Mouse (Mus musculus): ENCODE data around the gene Ift80. TPM values are rescaled to one million over a fixed set of nuclear protein-coding genes. Genes with fewer than 3 reads are reported as not detected.

Gene Ift80
- polyA plus RNA-seq (2016; fragmentation: Nextera tagmentation; extraction: Ambion mirVana): 17.6 and 18.7 TPM in 2 replicates

GRCm38 (mm10) chr3:69004437-69005337, at the start of gene Ift80, which contains the start of gene Smc4:
Gene Ift80 (minus strand): TSS chr3:69004570.
Gene Smc4 (plus strand): TSS chr3:69004738.
- H3K9ac ChIP-seq: peak within 1 kb of the TSS; percentile 94
- peaks cover 19% of the 10 kb centered on the region for H3K4me1 ChIP-seq
- H3K27me3 ChIP-seq: no peaks in the 10 kb centered on the region
- no peaks in the 10 kb centered on the region for H3K9me3 ChIP-seq
- peak; percentile 97 for ATAC-seq (ENCODE audit: low FRiP score)
- H3K27ac ChIP-seq: peak within 1 kb of the TSS; percentile 95
- peak within 1 kb of the TSS; percentile 70 for H3K4me2 ChIP-seq
- H3K36me3 ChIP-seq (replicated peaks): 0 out of 2 replicates have a peak, but pooled peaks cover 4% of the 10 kb centered on the region
- WGBS: under 1% methylated on average over 75 of the region's 76 CpGs
- peak within 1 kb of the TSS; percentile 97 for H3K4me3 ChIP-seq (replicated peaks)

- WGBS: 92% methylated on average over 11 of the region's 11 CpGs
- no peak overlapping the region for H3K4me3 ChIP-seq (replicated peaks)
Observed at GRCm38 (mm10) chr3:69051894-69052293, 47.5 kb upstream of the Ift80 start.

GRCm38 (mm10) chr3:69049011-69049410, 44.6 kb upstream of the Ift80 start:
- H3K27me3 ChIP-seq: no peaks in the 10 kb centered on the region
- no peaks in the 10 kb centered on the region for H3K9me3 ChIP-seq
- 81% methylated on average over 6 of the region's 6 CpGs for WGBS
- no peaks in the 10 kb centered on the region for H3K36me3 ChIP-seq (replicated peaks)
- H3K9ac ChIP-seq: no peak overlapping the region
- ATAC-seq (ENCODE audit: low FRiP score): no peak
- H3K4me3 ChIP-seq (replicated peaks): no peak overlapping the region
- H3K27ac ChIP-seq: no peak overlapping the region
- no peak overlapping the region for H3K4me2 ChIP-seq
- H3K4me1 ChIP-seq: peaks cover 6% of the 10 kb centered on the region

More at GRCm38 (mm10) chr3:69051894-69052293, 47.5 kb upstream of the Ift80 start:
- Histone ChIP-seq H3K27ac (no peak overlapping the region), H3K4me1 (no peaks in the 10 kb centered on the region), H3K9me3 (no peaks in the 10 kb centered on the region), H3K27me3 (no peaks in the 10 kb centered on the region), H3K36me3 (replicated peaks) (no peaks in the 10 kb centered on the region), H3K4me2 (no peak overlapping the region), H3K9ac (no peak overlapping the region)
- no peak for ATAC-seq (ENCODE audit: low FRiP score)

GRCm38 (mm10) chr3:69047684-69048083, 43.3 kb upstream of the Ift80 start:
- WGBS: 80% methylated on average over 4 of the region's 4 CpGs
- no peak overlapping the region for H3K4me3 ChIP-seq (replicated peaks)
- no peaks in the 10 kb centered on the region for H3K27me3 ChIP-seq
- no peaks in the 10 kb centered on the region for H3K36me3 ChIP-seq (replicated peaks)
- H3K9ac ChIP-seq: no peak overlapping the region
- H3K27ac ChIP-seq: no peak overlapping the region
- H3K4me1 ChIP-seq: peaks cover 11% of the 10 kb centered on the region
- H3K4me2 ChIP-seq: no peak overlapping the region
- no peak for ATAC-seq (ENCODE audit: low FRiP score)
- H3K9me3 ChIP-seq: no peaks in the 10 kb centered on the region

GRCm38 (mm10) chr3:69046509-69046908, 42.1 kb upstream of the Ift80 start:
- H3K4me2 ChIP-seq: no peak overlapping the region
- no peak overlapping the region for H3K27ac ChIP-seq
- H3K27me3 ChIP-seq: no peaks in the 10 kb centered on the region
- H3K9ac ChIP-seq: no peak overlapping the region
- no peak overlapping the region for H3K4me3 ChIP-seq (replicated peaks)
- H3K4me1 ChIP-seq: peaks cover 16% of the 10 kb centered on the region
- ATAC-seq (ENCODE audit: low FRiP score): no peak
- WGBS: 71% methylated on average over 4 of the region's 4 CpGs
- no peaks in the 10 kb centered on the region for H3K9me3 ChIP-seq
- peaks cover 3% of the 10 kb centered on the region for H3K36me3 ChIP-seq (replicated peaks)

- WGBS: 19% methylated on average over 13 of the region's 13 CpGs
- peak overlapping the region; percentile 78 for H3K4me2 ChIP-seq
- H3K4me1 ChIP-seq: peaks cover 23% of the 10 kb centered on the region
- no peaks in the 10 kb centered on the region for H3K9me3 ChIP-seq
- H3K27me3 ChIP-seq: no peaks in the 10 kb centered on the region
- peak overlapping the region; percentile 97; the same call in 1 of the 2 replicates for H3K9ac ChIP-seq
- ATAC-seq (ENCODE audit: low FRiP score): no peak
- H3K27ac ChIP-seq: no peak overlapping the region
- H3K36me3 ChIP-seq (replicated peaks): peaks cover 7% of the 10 kb centered on the region
- H3K4me3 ChIP-seq (replicated peaks): peak overlapping the region; percentile 93
Observed at GRCm38 (mm10) chr3:69045750-69046149, 41.4 kb upstream of the Ift80 start.

GRCm38 (mm10) chr3:69045400-69045703, 41.0 kb upstream of the Ift80 start:
- Histone ChIP-seq H3K4me3 (replicated peaks) (peak overlapping the region; percentile 93), H3K9me3 (no peaks in the 10 kb centered on the region), H3K4me1 (peaks cover 26% of the 10 kb centered on the region), H3K27ac (peak overlapping the region; percentile 96), H3K9ac (peak overlapping the region; percentile 97), H3K27me3 (no peaks in the 10 kb centered on the region), H3K36me3 (replicated peaks) (peaks cover 9% of the 10 kb centered on the region), H3K4me2 (peak overlapping the region; percentile 78)
- WGBS: 6% methylated on average over 9 of the region's 9 CpGs
- ATAC-seq (ENCODE audit: low FRiP score): no peak; the same call in 1 of the 2 replicates

- peak within 1 kb of the TSS; percentile 96 for H3K27ac ChIP-seq
- peak within 1 kb of the TSS; percentile 97 for H3K9ac ChIP-seq
- ATAC-seq (ENCODE audit: low FRiP score): peak; percentile 96
- WGBS: under 1% methylated on average over 79 of the region's 80 CpGs
- H3K4me1 ChIP-seq: peaks cover 29% of the 10 kb centered on the region
- peak within 1 kb of the TSS; percentile 78 for H3K4me2 ChIP-seq
- H3K27me3 ChIP-seq: no peaks in the 10 kb centered on the region
- no peaks in the 10 kb centered on the region for H3K9me3 ChIP-seq
- peak within 1 kb of the TSS; percentile 93 for H3K4me3 ChIP-seq (replicated peaks)
- peaks cover 13% of the 10 kb centered on the region for H3K36me3 ChIP-seq (replicated peaks)
Observed at GRCm38 (mm10) chr3:69044645-69045399, 40.5 kb upstream of the Ift80 start, which contains the start of gene Trim59. Gene Trim59 (minus strand): TSS chr3:69044755.

- Histone ChIP-seq H3K4me2 (peak overlapping the region; percentile 78), H3K27me3 (no peaks in the 10 kb centered on the region), H3K9ac (peak overlapping the region; percentile 97), H3K27ac (peak overlapping the region; percentile 96), H3K36me3 (replicated peaks) (peaks cover 15% of the 10 kb centered on the region), H3K9me3 (no peaks in the 10 kb centered on the region), H3K4me3 (replicated peaks) (peak overlapping the region; percentile 93), H3K4me1 (peaks cover 29% of the 10 kb centered on the region)
- ATAC-seq (ENCODE audit: low FRiP score): peak; percentile 67
- under 1% methylated on average over 41 of the region's 42 CpGs for WGBS
Observed at GRCm38 (mm10) chr3:69044167-69044591, 39.8 kb upstream of the Ift80 start.

- Histone ChIP-seq H3K9ac (no peak overlapping the region), H3K27ac (no peak overlapping the region), H3K36me3 (replicated peaks) (peaks cover 30% of the 10 kb centered on the region), H3K4me2 (peak overlapping the region; percentile 42), H3K4me3 (replicated peaks) (peak overlapping the region; percentile 21), H3K4me1 (peaks cover 29% of the 10 kb centered on the region), H3K27me3 (no peaks in the 10 kb centered on the region), H3K9me3 (no peaks in the 10 kb centered on the region)
- WGBS: 73% methylated on average over 5 of the region's 5 CpGs
- no peak for ATAC-seq (ENCODE audit: low FRiP score)
Observed at GRCm38 (mm10) chr3:69041298-69041697, 36.9 kb upstream of the Ift80 start.

- H3K27me3 ChIP-seq: no peaks in the 10 kb centered on the region
- H3K36me3 ChIP-seq (replicated peaks): peaks cover 36% of the 10 kb centered on the region
- 94% methylated on average over 2 of the region's 2 CpGs for WGBS
- no peak overlapping the region; the same call in 1 of the 2 replicates for H3K4me3 ChIP-seq (replicated peaks)
- peaks cover 22% of the 10 kb centered on the region for H3K4me1 ChIP-seq
- H3K4me2 ChIP-seq: peak overlapping the region; percentile 42
- no peaks in the 10 kb centered on the region for H3K9me3 ChIP-seq
- no peak for ATAC-seq (ENCODE audit: low FRiP score)
- no peak overlapping the region for H3K9ac ChIP-seq
- H3K27ac ChIP-seq: no peak overlapping the region
Observed at GRCm38 (mm10) chr3:69040105-69040504, 35.7 kb upstream of the Ift80 start.

- Histone ChIP-seq H3K9me3 (no peaks in the 10 kb centered on the region), H3K27ac (no peak overlapping the region), H3K4me2 (no peak overlapping the region), H3K4me1 (no peaks in the 10 kb centered on the region), H3K9ac (no peak overlapping the region), H3K4me3 (replicated peaks) (no peak overlapping the region), H3K27me3 (no peaks in the 10 kb centered on the region), H3K36me3 (replicated peaks) (peaks cover 69% of the 10 kb centered on the region)
- ATAC-seq (ENCODE audit: low FRiP score): no peak
- WGBS: 97% methylated on average over 1 of the region's 1 CpGs
Observed at GRCm38 (mm10) chr3:69026133-69026783, 21.9 kb upstream of the Ift80 start.
